Mouse (Mus musculus) liver, embryonic 14.5 days (tissue): ENCODE measurements around the gene Rbp1.

Source experiments
- CTCF ChIP-seq: IDR thresholded peaks from 2 replicates; pipeline ENCODE4 v1.5.1; 2016; ENCODE audit warnings: antibody characterized with exemption, low read depth, control low read depth
- EP300 ChIP-seq: IDR thresholded peaks from 2 replicates; pipeline ENCODE4 v1.6.1; 2016; ENCODE audit warnings: antibody characterized with exemption, low read depth

GRCm38 (mm10) chr9:98433956-98434588 is 11.3 kb downstream of the Rbp1 start:
- no peak for TF ChIP-seq CTCF
- no peak for TF ChIP-seq EP300
